Mouse (Mus musculus) heart, postnatal 0 days (tissue): ENCODE measurements around the gene Traf3ip2.

Experiments
- CTCF ChIP-seq: IDR thresholded peaks from 2 replicates; pipeline ENCODE4 v1.5.1; 2016; ENCODE audit warnings: antibody characterized with exemption, control low read depth, low read depth
- EP300 ChIP-seq: IDR thresholded peaks from 2 replicates; pipeline ENCODE4 v1.6.1; 2016; ENCODE audit warnings: antibody characterized with exemption, low read depth

DNA sequence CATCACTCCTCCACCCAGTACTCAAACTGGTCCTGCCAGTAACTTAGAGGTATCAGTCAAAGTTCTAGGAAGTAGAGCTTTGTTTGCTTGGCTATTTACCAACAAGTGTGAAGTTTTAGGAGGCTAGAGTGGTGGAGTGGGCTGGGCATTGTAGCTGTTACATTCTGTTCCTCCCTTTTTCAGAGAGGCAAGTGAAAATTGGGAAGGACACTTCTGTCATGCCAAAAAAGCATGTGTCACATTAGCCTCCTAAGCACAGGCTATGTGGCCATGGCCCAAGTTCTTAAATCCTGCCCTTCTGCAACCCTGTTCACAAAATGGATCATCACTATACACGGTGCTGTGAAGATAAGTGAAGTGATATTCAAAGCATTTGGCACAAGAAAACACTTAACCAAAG is 34.4 kb downstream of the Traf3ip2 start:
- TF ChIP-seq CTCF, result no peak
- no peak for TF ChIP-seq EP300
